Mouse (Mus musculus) liver, postnatal 0 days (tissue): Measurements from ENCODE around the gene Awat2.
A peak's percentile ranks its signal among the peaks of the same experiment; 100 is the strongest.

Source experiments
- CTCF ChIP-seq: sonication (generic); IDR thresholded peaks from 2 replicates; pipeline ENCODE4 v1.5.1; 2016; ENCODE audit warnings: antibody characterized with exemption, low read depth
- EP300 ChIP-seq: IDR thresholded peaks from 2 replicates; pipeline ENCODE4 v1.6.1; 2016; ENCODE audit warnings: antibody characterized with exemption, low read depth, mild to moderate bottlenecking

DNA sequence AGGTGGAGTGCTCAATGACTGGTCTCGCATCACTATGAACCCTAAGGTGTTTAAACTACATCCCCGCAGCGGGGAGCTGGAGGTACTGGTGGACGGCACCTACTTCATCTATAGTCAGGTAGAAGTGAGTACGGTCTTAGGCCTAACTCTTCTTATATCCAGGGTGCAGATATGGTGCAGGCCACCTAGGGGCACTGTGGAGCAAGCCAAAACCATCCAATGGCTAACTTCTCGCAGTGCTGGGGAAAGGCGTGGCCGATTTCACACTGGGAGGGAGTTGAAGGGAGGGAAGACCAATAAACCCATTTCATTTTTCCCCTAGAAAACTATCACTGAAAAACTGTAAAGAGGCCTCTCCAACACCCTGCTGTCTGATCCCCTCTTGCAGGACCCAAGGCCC is 47.5 kb downstream of the Awat2 start:
- TF ChIP-seq CTCF (peak; percentile 50), EP300 (no peak)
